Mouse (Mus musculus): ENCODE data around the gene Cnot8.

GRCm38 (mm10) chr11:58126397-58127160, 22.6 kb downstream of the Cnot8 start:
- no peak for TF ChIP-seq CTCF (IDR thresholded peaks at IDR 0.05; ENCODE audit: control insufficient read depth, insufficient read depth, low read length)
- TF ChIP-seq POLR2A (IDR thresholded peaks at IDR 0.05; ENCODE audit: borderline replicate concordance, control insufficient read depth, low read depth, low read length), result no peak
